Mouse (Mus musculus) liver, embryonic 14.5 days (tissue): ENCODE data around the gene Epc2.

ENCODE experiments used
- CTCF ChIP-seq: IDR thresholded peaks from 2 replicates; pipeline ENCODE4 v1.5.1; 2016; ENCODE audit warnings: antibody characterized with exemption, low read depth, control low read depth
- EP300 ChIP-seq: IDR thresholded peaks from 2 replicates; pipeline ENCODE4 v1.6.1; 2016; ENCODE audit warnings: antibody characterized with exemption, low read depth

- TF ChIP-seq CTCF: no peak
- TF ChIP-seq EP300: no peak
Observed at GRCm38 (mm10) chr2:49465672-49466222, 14.5 kb downstream of the Epc2 start.
